Mouse (Mus musculus) A20 (cell line): ENCODE measurements around the gene Fsd2.

ENCODE experiments used
- DNase-seq: peaks from one replicate; pipeline ENCODE4 v3.0.0-alpha.2; 2011; ENCODE audit warnings: low read depth, low spot score

Gene Fsd2

DNA sequence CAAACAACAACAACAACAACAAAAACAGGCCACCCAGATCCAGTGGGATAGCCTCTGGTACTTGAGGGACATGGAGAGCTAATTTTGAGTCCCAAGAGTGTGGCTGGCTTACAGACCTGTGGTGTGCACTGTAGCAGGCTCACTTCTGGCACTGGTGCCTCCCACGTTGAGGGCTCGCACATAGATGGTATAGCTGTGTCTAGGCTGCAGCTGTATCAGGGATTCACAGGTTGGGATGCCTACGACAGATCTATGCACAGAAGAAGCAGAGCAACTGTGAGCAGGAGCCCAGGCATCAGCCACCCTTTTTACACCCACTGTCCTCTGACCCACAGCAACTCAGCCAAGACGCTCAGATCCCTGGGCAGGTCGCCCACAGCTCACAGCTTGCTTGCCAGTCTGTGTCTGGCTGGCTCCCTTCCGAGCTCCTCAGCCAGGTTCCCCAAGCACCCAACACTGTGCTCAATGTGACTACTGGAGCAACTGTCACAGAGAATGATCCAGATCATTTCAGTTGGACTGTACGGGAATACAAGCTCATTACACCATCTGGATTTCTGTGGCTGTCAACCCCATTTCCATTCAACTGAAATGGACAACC lies 24.7 kb downstream of the Fsd2 start:
- DNase-seq, result no peak

DNA sequence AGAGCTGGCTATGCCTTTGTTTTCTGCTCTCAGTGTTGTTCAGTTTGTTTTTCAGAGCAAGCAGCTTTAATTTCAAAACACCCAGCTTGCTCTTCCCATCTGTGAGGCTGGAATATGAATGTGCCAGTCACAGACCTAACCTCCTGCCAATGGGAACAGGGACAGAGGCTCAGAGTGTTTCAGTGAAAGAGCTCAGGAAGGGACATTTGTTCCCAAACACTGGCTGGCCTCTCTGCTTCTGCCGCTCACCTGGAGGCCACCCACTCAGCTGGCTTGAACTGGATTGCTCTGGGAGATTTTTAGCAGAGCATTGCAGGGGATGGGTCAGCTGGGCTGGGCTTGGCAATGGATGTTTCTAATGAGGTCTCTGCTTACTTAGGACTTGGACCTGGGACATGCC lies 25.7 kb downstream of the Fsd2 start:
- DNase-seq, result no peak

DNA sequence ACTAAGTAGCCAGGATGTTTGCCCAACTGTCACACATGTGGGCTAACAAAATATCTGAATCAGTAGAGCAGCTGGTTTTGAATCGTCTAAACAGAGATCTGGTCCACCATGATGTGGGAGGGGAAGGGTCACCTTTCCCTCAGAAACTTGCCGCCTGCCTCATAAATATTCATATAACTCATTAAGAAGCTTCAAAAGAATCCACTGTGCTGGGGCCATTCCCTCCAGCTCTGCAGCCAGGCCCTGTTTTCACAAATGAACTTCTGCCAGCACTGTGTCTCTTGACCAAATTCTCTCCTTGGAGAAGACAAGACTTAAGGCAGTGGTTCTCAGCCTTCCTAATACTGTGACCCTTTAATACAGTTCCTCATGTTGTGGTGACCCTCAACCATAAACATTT lies 27.2 kb downstream of the Fsd2 start:
- DNase-seq, result no peak

DNA sequence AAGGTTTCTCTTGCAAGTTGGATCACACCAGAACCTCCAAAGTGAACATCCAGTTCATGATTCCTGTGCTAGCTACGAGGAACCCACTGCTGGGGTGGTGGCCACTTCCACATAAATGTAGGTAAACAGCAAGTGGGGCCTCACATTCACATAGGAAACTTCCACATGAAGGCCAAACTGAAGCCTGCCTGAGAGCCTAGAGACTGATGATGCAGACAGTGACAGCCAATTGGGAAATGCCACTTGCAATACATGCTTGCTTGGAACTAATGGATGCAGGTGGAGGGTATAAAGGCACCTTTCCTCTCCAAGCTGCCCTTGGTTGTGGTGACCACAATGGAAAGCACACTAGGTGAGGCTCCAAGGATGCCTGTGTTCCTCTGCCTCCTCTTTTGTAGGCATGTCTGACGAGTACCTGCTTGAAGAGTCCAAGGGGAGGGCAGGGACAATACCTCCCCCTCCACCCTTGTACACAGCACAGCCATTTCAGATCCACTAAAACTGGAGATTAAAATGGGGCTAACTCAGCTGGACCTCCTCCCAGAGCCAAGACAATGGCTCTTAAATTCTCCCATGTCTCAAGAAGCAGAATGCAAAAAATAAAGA lies 28.6 kb downstream of the Fsd2 start:
- peak; percentile 28 for DNase-seq

DNA sequence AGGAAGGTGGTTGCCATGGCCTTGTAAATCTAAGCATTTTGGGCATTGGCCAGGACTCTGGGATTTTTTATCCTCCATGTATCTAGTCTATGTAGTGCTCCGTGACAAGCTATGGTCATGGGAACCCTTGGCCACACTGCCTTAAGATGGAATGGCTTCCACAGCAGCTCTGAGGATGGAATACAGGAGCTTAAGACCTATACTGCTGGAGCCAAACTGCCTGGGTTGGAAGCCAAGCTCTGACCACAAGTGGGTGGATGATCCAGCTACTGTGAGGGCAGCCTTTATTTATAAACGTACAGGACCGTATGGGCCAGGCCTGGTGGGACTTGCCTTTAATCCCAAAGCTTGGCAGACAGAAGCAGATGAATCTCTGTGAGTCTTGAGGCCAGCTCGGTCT lies 30.3 kb downstream of the Fsd2 start:
- DNase-seq, result no peak

DNA sequence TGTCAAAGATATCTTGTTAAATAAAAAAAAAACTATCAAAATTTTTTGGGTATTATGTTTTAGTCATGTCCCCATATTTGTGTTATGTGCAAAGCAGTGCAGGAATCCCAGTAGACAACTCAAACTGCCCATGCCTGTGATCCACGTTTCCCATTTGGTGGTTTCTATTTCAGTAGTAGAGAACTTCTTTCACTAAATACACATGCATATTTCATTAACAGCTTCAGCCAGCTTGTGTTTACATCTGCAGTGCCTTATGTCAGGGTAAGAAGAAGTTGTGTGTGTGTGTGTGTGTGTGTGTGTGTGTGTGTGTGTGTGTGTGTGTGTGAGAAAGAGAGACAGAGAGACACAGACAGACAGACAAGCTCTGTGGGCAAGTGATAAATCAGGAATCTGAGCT lies 35.3 kb downstream of the Fsd2 start:
- DNase-seq, result no peak

DNA sequence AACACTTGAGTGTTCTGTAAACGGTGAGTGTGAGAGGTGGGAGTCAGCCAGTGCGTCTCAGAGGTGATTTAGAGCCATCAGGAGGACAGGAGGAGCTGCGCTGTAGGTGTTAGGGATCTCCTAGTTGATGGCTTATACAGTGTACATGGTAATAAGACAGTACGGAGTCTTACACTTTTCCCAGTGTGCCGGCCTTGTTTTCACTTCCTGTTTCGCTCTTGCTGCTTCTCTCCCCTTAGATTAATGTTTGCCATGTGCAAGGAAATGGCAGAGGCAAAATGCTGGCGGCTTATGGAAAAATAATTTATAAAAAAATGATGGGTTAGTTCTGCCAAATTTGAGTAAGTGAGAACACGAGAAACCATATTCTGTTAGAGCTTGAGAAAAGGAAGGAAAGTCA lies 37.8 kb downstream of the Fsd2 start:
- peak; percentile 35 for DNase-seq

DNA sequence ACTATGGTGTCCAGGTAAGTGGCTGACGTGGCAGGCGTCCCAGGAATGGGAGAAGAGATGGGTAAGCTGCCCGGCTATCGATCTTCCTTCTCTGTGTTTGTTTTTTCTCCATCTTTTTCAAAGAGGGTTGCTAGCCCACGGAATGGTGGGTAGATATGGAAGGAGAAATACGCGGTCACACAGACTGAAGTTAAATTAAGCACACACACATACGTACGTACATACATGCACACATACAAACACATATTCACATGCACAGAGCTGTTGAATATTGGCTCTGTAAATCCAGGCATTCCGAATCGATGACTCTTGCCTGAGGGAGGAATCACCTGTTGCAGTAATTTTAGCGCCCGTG lies 43.1 kb downstream of the Fsd2 start:
- no peak for DNase-seq

DNA sequence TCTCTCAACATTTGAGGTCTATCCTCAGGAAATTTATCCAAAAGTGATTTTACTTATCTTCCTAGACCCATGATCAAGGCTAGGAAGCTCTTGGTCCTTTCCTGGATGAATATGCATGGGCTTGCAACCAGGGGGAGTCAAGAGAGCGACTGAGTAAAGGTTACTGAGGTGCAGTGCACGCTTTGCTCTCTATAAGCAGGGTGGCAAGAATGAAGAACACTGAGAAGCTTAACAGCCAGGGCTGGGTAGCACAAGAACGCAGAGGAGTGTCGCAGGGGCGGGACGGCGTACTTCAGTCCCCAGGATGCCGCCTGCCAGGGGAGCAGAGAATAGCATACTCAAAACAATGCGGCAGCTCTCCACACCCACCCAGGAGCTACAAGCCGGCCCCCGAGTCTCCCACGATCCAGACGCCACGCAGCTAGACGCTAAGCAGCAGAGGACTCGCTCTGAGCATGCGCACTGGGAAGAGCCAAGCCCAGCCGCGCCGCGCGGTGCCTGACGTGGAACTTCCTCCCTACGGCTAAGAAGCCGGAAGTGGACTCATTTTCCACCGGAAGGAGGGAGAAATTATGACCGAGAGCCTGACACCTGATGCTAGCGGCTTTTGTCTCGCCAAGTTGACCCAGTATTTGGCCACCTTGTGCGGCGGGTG lies 43.6 kb downstream of the Fsd2 start:
- DNase-seq, result peak; percentile 91

DNA sequence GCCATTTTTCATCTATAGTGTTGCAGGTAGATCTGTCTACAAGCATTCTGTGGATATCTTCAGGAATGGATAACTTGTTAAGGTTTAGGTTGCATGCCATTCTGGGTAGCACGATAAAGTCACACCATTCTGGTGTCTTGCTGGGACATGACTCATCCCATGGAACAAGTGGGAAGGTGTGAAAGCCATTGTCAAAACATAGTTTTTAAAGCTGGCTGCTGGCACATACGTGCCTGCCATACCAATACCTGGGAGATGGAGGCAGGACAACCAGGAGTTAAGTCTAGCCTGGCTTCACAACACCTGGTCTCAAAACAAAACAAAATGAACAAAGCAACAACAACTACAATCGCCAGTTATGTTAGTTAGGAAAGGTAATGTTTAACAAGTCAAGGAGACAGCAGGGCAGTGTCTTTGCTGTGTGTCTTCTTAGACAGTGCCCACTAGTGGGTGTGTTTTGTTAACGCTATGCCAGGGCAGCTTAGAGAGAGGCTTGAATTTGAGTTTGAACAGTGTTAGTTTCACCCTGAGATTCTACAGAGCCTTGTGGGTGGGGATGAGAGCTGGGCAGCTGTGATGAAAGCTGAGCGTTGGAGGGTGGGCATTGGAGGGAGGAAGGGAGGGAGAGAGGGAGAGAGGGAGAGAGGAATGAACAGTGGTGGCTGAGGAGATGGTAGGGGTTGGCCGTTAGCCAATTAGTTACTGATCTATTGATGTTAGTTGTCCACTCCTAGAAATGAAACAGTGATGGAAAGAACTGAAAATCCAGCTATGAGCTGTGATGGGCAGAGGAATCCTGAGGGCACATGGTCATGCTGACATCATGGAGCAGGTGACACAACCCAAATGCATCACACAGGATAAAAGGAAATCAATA lies 50.4 kb downstream of the Fsd2 start:
- no peak for DNase-seq

DNA sequence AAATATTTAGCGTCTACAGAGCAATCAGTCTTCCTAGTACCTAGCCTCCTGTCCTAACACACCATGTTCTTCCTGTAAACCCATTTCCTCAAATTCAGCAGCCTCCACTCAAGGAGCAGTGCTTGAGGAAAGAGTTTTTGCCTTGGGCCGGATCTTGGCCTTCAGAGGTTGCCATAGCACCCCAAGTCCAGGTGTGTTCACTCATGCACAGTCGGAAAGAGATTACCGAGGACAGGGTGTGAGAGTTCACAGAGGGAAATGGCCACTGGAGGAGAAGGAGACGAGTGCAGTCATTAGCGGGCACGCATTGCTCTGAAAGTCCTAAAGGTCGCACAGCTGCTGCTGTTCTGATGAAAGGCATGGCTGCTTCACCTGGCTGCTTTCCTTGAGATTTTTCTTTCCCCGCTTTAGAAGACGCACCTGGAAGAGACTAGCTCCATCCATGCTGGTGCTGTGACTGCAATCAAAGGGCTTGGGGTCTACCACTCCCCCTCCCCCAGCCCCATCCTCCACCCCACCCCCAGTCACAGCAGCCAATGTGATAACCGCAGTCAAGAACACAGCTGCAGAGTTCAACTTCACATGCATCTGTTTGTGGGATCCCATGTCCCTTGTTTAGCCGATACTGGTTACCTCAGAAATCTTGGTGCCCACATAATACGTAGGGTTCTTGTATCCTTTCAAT lies 51.7 kb downstream of the Fsd2 start:
- peak; percentile 69 for DNase-seq

DNA sequence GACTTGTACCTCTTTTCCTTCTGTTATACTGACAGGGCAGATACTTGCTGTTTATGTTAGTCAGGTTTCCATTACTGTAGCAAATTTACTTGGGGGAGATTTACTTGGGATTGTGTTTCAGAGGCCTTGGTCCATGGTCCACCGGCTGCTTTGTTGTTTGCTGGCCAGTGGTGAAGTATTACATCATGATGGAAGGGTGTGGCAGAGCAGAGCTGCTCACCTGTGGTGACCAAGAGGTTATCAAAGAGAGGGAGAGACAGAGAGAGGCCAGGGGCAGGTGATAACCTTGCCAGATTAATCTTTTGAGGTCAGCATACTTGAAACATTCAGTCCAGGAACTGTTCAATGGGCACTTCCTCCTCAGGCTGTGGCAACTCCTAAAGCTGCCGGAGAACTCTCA lies 65.7 kb downstream of the Fsd2 start:
- no peak for DNase-seq

DNA sequence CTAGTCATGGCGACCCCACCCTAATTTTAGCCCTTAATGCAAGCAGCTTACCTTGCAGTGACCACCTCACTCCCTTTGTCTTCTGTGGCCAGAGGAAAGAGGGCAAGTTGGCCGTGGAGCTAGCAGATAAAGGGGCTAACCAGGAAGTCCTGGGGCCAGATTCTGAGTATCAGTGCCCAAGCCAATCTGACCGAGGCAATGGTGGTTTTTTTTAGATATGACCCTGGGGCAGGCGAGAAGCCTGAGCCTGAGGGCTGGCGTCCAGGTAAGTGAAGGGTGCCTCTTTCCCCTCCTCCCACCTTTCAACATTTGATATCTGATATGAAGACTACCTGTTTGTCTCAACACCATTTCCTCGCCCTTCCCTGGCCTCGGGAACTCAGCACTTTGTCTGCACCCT lies 68.6 kb downstream of the Fsd2 start, which contains the start of gene BC048679:
Gene BC048679 (minus strand): TSS at position 101 of the 400 bp plus-strand sequence.
- no peak for DNase-seq

DNA sequence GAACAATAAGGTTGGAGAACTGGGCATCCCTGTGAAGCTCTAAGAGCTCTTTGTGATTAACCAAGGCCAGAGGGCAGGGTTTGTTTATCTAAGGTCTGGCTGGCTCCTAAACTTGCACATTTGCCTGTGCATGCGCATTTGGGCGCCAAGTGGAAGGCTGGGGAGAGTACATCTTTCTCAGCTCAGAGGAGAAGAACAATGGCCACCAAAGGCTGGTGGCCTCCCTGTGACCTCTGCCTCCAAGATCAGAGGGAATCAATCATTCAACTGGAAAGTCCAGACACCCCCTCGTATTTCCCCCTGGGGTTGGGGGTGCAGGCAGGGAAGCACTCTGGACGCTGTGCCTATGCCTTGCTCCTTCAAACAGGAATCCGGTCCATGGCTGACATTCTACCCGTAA lies 69.6 kb downstream of the Fsd2 start:
- DNase-seq, result no peak

DNA sequence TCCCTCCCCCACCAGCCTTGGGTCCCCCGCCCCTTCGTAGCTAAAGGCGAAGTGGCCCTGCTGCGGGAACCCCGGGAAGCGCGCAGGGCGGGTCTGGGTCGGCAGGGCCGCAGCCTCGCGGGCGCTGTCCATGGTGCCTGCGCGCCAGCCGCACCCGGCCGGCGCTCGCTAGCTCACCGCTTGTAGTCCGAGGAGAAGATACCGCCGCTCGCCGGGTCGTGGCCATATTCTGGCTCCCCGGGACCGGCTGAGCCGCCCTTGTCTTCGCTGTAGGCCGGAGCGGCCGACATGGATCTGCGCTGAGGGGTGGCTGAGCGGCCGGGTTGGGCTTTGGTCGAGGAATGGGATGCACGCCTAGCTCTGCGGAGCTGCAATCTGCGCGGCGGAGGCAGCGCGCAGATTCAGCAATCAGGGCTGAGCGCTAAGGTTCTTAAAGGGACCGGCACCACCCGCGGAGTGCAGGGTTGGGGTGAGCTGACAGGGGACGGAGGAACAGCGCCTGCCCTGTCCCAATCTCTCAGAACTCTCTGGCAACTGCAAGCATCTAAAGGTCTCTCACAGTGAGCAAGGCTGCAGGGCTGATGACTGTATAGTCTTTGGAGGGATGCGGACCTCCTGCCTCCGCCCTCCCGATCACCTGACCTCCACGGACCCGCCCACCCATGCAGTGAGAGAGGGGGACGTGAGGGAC lies 73.3 kb downstream of the Fsd2 start, which contains the start of gene Ap3b2:
Gene Ap3b2 (minus strand): TSS at position 595 of the 691 bp plus-strand sequence.
- DNase-seq, result no peak

DNA sequence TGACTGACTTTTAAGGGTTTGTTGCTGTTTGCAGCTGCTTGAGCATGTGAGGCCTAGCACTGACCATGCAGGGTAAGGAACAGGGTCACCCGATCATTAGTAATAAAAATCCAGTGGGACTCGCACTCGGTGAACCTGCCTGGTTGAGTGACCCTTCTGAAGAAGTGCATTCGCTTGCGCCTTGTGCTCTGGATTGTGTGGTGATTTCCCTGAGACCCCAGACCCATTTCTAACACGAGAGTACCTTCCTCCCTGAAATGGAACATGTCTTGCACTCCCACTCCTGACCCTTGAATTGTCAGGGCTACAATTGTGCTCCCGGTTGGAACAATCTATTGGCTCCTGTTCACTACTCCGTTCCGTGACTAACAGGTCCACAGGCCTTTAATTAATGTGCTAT lies 74.1 kb downstream of the Fsd2 start:
- DNase-seq, result no peak

DNA sequence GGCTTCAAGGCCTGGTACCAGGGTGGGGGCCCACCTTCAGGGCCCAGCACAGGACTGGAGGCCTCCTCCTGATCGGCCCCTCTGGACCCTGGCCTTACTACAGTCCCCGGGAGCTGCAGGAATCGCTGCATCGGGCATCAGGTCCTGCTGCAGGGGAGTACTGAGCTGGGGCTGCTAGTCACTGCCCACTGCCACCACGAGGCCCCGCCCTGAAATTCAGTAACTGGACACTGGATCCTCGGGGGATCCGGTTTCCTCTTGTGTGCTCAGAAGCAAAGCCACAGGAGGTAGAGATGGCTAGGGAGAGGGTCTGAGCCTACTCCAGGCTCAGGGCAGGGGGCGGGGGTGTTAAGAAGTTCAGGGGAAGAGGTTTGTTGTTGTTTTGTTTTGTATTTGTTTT lies 77.1 kb downstream of the Fsd2 start:
- DNase-seq, result no peak
